Mouse (Mus musculus) myocyte (in vitro differentiated cells): Measurements from ENCODE around the gene Ttc3.

Source experiments
- E2F4 ChIP-seq: IDR thresholded peaks from one replicate; pipeline ENCODE4 v1.6.1; 2011; ENCODE audit warnings: mild to moderate bottlenecking, control low read depth, moderate library complexity; ENCODE audit not compliant: insufficient read depth
- MYOD1 ChIP-seq, 3 experiments: IDR thresholded peaks; one replicate each; pipeline ENCODE4 v1.6.1; 2011; ENCODE audit warnings: control low read depth in 2 of 3, low read depth in 2 of 3, mild to moderate bottlenecking in 2 of 3, moderate library complexity in 1 of 3; ENCODE audit not compliant: insufficient read length in 2 of 3, control insufficient read depth in 1 of 3
- MYOG ChIP-seq, 3 experiments: IDR thresholded peaks; one replicate each; pipeline ENCODE4 v1.6.1; 2011; ENCODE audit warnings: control low read depth in 2 of 3, low read depth in 2 of 3, mild to moderate bottlenecking in 2 of 3; ENCODE audit not compliant: insufficient read length in 2 of 3, control insufficient read depth in 1 of 3, insufficient read depth in 1 of 3
- POLR2A ChIP-seq: IDR thresholded peaks from one replicate; pipeline ENCODE4 v1.6.1; 2011; ENCODE audit warnings: low read depth, mild to moderate bottlenecking, control low read depth, moderate library complexity; ENCODE audit not compliant: insufficient read length
- POLR2AphosphoS2 ChIP-seq: IDR thresholded peaks from one replicate; pipeline ENCODE4 v1.6.1; 2011; ENCODE audit warnings: low read depth, control low read depth; ENCODE audit not compliant: insufficient read length
- REST ChIP-seq: IDR thresholded peaks from one replicate; pipeline ENCODE4 v1.6.1; 2011; ENCODE audit warnings: mild to moderate bottlenecking, control low read depth, moderate library complexity; ENCODE audit not compliant: insufficient read depth, insufficient read length
- SRF ChIP-seq: IDR thresholded peaks from one replicate; pipeline ENCODE4 v1.6.1; 2011; ENCODE audit warnings: low read depth; ENCODE audit not compliant: control insufficient read depth, insufficient read length
- TCF12 ChIP-seq: IDR thresholded peaks from one replicate; pipeline ENCODE4 v1.6.1; 2011; ENCODE audit warnings: mild to moderate bottlenecking, control low read depth; ENCODE audit not compliant: poor library complexity, insufficient read depth, severe bottlenecking

DNA sequence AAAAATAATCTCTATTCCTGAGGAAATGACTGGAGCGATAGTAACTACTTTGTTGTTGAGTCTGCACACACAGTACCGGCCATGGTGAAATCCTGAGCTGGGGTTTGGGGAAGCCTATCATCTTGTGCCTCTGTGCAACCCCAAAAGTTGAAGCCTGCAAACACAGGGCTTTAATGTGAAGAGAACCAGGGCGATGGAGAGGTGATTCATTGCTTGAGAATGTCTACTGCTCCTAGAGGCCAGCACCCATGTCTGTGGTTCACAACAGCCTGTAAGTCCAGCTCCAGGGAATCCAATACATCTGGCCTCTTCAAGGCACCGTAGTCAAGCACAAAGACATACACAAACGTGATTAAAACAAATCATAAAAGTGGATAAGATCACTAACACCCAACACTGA lies 116.9 kb downstream of the Ttc3 start:
- TF ChIP-seq TCF12 = no peak
- TF ChIP-seq MYOG (IDR thresholded peaks at IDR 0.05; ENCODE audit: control insufficient read depth in 1 of 3, insufficient read depth in 1 of 3, insufficient read length in 2 of 3, low read depth in 2 of 3) = no peak
- no peak for TF ChIP-seq POLR2A
- no peak for TF ChIP-seq E2F4
- TF ChIP-seq MYOD1 (IDR thresholded peaks at IDR 0.05; ENCODE audit: control insufficient read depth in 1 of 3, insufficient read length in 2 of 3, low read depth in 2 of 3) = no peak
- TF ChIP-seq REST = no peak
- TF ChIP-seq POLR2AphosphoS2 = no peak
- no peak for TF ChIP-seq SRF
